Mouse (Mus musculus) ES-E14 (cell line): Measurements from ENCODE around the gene Tmcc2.

Source experiments
- CHD2 ChIP-seq: IDR thresholded peaks from 2 replicates; pipeline ENCODE4 v1.6.1; 2014; ENCODE audit warnings: mild to moderate bottlenecking, low read depth, low read length, inconsistent platforms
- MAFK ChIP-seq: IDR thresholded peaks from 2 replicates; pipeline ENCODE4 v1.6.1; 2014; ENCODE audit warnings: mild to moderate bottlenecking, low read depth, low read length, inconsistent platforms; ENCODE audit not compliant: insufficient read depth
- ZC3H11A ChIP-seq: IDR thresholded peaks from 2 replicates; pipeline ENCODE4 v1.6.1; 2012; ENCODE audit warnings: low read depth, mild to moderate bottlenecking, inconsistent platforms, low read length, borderline replicate concordance

DNA sequence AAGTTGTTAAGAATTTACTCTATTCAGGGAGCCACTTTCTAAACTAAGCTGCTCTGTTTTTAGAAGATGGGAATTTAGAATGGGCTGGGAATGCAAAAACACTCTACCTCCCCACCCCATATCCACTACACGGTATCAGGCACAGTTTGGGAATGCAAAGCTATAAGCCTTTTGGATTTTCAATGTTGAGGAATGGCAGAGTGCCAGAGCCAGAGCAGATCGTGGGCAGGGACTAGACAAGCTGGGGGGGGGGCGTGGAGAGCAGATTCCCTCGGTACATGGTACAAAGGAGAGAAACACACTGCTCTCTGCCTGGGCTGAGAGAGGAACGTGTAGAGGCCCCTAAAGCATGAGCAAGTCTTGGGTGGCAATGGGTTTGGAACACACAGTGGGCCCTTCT lies 1.8 kb upstream of the Tmcc2 start:
- TF ChIP-seq MAFK (no peak), ZC3H11A (no peak), CHD2 (no peak)
